Mouse (Mus musculus): ENCODE data around the gene Ddx46. TPM values are rescaled to one million over a fixed set of nuclear protein-coding genes. Genes with fewer than 3 reads are reported as not detected.
A peak's percentile ranks its signal among the peaks of the same experiment; 100 is the strongest.

The Ddx46 gene
- polyA plus RNA-seq, 1 experiment, result 79.2 TPM

- WGBS, result under 1% methylated on average over 73 of the region's 73 CpGs
- TF ChIP-seq CTCF (IDR thresholded peaks at IDR 0.05; ENCODE audit: insufficient read depth, low read depth, low read length) (no peak), POLR2A (IDR thresholded peaks at IDR 0.05; ENCODE audit: insufficient read depth, low read depth, low read length) (no peak; the same call in 1 of the 2 replicates)
- H3K4me1 ChIP-seq (ENCODE audit: control insufficient read depth, insufficient read depth, low read length), result no peaks in the 10 kb centered on the region; the same call in 1 of the 2 replicates
- H3K27ac ChIP-seq (ENCODE audit: insufficient read depth, low read depth, low read length), result peak within 1 kb of the TSS; percentile 78
- peak within 1 kb of the TSS; percentile 70 for H3K4me3 ChIP-seq (ENCODE audit: insufficient read depth, low read depth, low read length)
Observed at GRCm38 (mm10) chr13:55727120-55727838, 92.5 kb downstream of the Ddx46 start, which contains the start of gene Pcbd2. TSS of gene Pcbd2 (plus strand) at chr13:55727368.

- H3K4me3 ChIP-seq (ENCODE audit: insufficient read depth, low read depth, low read length), result peak overlapping the region; percentile 70
- 2% methylated on average over 19 of the region's 19 CpGs for WGBS
- TF ChIP-seq CTCF (IDR thresholded peaks at IDR 0.05; ENCODE audit: insufficient read depth, low read depth, low read length) (0 out of 2 replicates have a peak, but pooled peaks have one; percentile 10), POLR2A (IDR thresholded peaks at IDR 0.05; ENCODE audit: insufficient read depth, low read depth, low read length) (no peak)
- peak overlapping the region; percentile 78 for H3K27ac ChIP-seq (ENCODE audit: insufficient read depth, low read depth, low read length)
- H3K4me1 ChIP-seq (ENCODE audit: control insufficient read depth, insufficient read depth, low read length), result no peaks in the 10 kb centered on the region; the same call in 1 of the 2 replicates
Observed at GRCm38 (mm10) chr13:55727839-55728238, 93.0 kb downstream of the Ddx46 start.

GRCm38 (mm10) chr13:55730716-55731115, 95.9 kb downstream of the Ddx46 start:
- WGBS, result 76% methylated on average over 7 of the region's 7 CpGs
- H3K4me1 ChIP-seq (ENCODE audit: control insufficient read depth, insufficient read depth, low read length), result peaks cover 2% of the 10 kb centered on the region; the same call in 1 of the 2 replicates
- no peak overlapping the region for H3K27ac ChIP-seq (ENCODE audit: insufficient read depth, low read depth, low read length)
- H3K4me3 ChIP-seq (ENCODE audit: insufficient read depth, low read depth, low read length), result no peak overlapping the region
- no peak for TF ChIP-seq CTCF (IDR thresholded peaks at IDR 0.05; ENCODE audit: insufficient read depth, low read depth, low read length)
- TF ChIP-seq POLR2A (IDR thresholded peaks at IDR 0.05; ENCODE audit: insufficient read depth, low read depth, low read length), result no peak

Other genes with a start within 250 kb of the Ddx46 start
- gene Slc34a1, start 236.8 kb upstream of the Ddx46 start, polyA plus RNA-seq (2012; ENCODE audit: insufficient read depth, insufficient read length, low replicate concordance, missing spikeins), result not detected in 2 replicates
- not detected in 2 replicates for gene Pfn3, start 219.8 kb upstream of the Ddx46 start, polyA plus RNA-seq (2012; ENCODE audit: insufficient read depth, insufficient read length, low replicate concordance, missing spikeins)
- gene F12, start 208.2 kb upstream of the Ddx46 start, polyA plus RNA-seq (2012; ENCODE audit: insufficient read depth, insufficient read length, low replicate concordance, missing spikeins), result not detected in 2 replicates
- 128 TPM in 1 of 2 replicates, not detected in the other for gene Grk6, start 190.0 kb upstream of the Ddx46 start, polyA plus RNA-seq (2012; ENCODE audit: insufficient read depth, insufficient read length, low replicate concordance, missing spikeins)
- not detected in 2 replicates for gene Prr7, start 170.8 kb upstream of the Ddx46 start, polyA plus RNA-seq (2012; ENCODE audit: insufficient read depth, insufficient read length, low replicate concordance, missing spikeins)
- gene Dbn1, start 146.9 kb upstream of the Ddx46 start, polyA plus RNA-seq (2012; ENCODE audit: insufficient read depth, insufficient read length, low replicate concordance, missing spikeins), result not detected in 2 replicates
- not detected in 2 replicates for gene Pdlim7, start 121.4 kb upstream of the Ddx46 start, polyA plus RNA-seq (2012; ENCODE audit: insufficient read depth, insufficient read length, low replicate concordance, missing spikeins)
- not detected in 2 replicates for gene Dok3, start 105.7 kb upstream of the Ddx46 start, polyA plus RNA-seq (2012; ENCODE audit: insufficient read depth, insufficient read length, low replicate concordance, missing spikeins)
- gene Ddx41, start 98.4 kb upstream of the Ddx46 start, polyA plus RNA-seq (2012; ENCODE audit: insufficient read depth, insufficient read length, low replicate concordance, missing spikeins), result not detected in 2 replicates
- 63.4 TPM in 1 of 2 replicates, not detected in the other for gene Fam193b, start 63.9 kb upstream of the Ddx46 start, polyA plus RNA-seq (2012; ENCODE audit: insufficient read depth, insufficient read length, low replicate concordance, missing spikeins)
- gene Tmed9, start 61.3 kb upstream of the Ddx46 start, polyA plus RNA-seq (2012; ENCODE audit: insufficient read depth, insufficient read length, low replicate concordance, missing spikeins), result not detected in 2 replicates
- gene B4galt7, start 35.1 kb upstream of the Ddx46 start, polyA plus RNA-seq (2012; ENCODE audit: insufficient read depth, insufficient read length, low replicate concordance, missing spikeins), result not detected in 2 replicates
- gene Caml, start 12.0 kb upstream of the Ddx46 start, polyA plus RNA-seq (2012; ENCODE audit: insufficient read depth, insufficient read length, low replicate concordance, missing spikeins), result not detected in 2 replicates
- 98.5 TPM in 1 of 2 replicates, not detected in the other for gene B230219D22Rik, start 58.1 kb downstream of the Ddx46 start, polyA plus RNA-seq (2012; ENCODE audit: insufficient read depth, insufficient read length, low replicate concordance, missing spikeins)
- gene Txndc15, start 79.6 kb downstream of the Ddx46 start, polyA plus RNA-seq (2012; ENCODE audit: insufficient read depth, insufficient read length, low replicate concordance, missing spikeins), result 351 TPM in 1 of 2 replicates, not detected in the other
- gene Pcbd2, start 92.3 kb downstream of the Ddx46 start, polyA plus RNA-seq (2012; ENCODE audit: insufficient read depth, insufficient read length, low replicate concordance, missing spikeins), result not detected in 2 replicates
- gene Catsper3, start 149.5 kb downstream of the Ddx46 start, polyA plus RNA-seq (2012; ENCODE audit: insufficient read depth, insufficient read length, low replicate concordance, missing spikeins), result not detected in 2 replicates
- gene Pitx1, start 201.2 kb downstream of the Ddx46 start, polyA plus RNA-seq (2012; ENCODE audit: insufficient read depth, insufficient read length, low replicate concordance, missing spikeins), result not detected in 2 replicates